Mouse (Mus musculus): Measurements from ENCODE around the gene Uqcc1. TPM values are rescaled to one million over a fixed set of nuclear protein-coding genes. Genes with fewer than 3 reads are reported as not detected.
A peak's percentile ranks its signal among the peaks of the same experiment; 100 is the strongest.

Gene Uqcc1
- polyA plus RNA-seq (2015; fragmentation: Nextera tagmentation; extraction: Ambion mirVana), result 63.5 and 79.0 TPM in 2 replicates

DNA sequence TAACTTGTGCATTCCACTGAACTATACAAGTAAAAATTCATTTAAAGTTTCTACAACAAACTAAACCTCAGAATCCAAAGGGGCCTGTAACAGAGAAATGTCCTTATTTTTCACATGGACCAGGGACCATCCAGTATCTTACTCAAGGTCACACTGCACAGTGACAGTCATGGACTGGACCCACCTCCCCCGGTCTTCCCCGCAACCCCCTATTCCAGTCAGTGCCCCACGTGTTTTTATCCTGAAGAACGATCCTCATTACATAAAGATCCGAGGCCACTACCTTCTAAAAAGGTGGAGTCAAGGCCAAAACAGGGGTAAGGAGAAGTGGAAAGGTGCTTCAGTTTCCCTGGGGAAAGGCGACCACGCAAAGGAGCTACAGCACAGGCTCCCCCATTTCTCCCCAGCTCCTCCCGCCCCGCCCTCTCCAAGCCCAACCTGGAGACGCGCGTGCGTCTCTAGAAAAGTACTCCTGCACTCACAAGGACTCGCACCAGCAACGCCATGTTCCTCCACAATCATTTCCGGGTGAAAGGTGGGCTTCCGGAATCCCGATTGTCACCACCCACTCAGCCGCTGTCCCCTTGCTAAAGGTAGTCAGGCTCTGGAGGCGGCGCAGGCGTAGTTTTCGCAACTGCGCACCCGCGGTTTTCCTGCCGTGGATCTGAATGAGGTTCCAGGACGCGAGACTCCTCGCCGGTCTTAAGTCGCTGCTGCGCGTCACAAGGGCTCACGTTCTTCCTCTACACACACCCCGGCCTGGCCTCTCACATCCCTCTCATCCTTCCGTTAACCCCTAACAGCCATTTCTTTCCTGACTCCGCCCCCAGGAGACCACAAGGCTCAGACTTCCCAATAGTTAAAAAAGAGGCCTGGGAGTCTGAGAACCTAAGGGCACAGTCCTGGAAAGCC lies at the start of gene Uqcc1:
Gene Uqcc1 (minus strand): TSS at position 780 of the 912 bp plus-strand sequence.
- Histone ChIP-seq H3K27me3 (no peaks in the 10 kb centered on the region), H3K27ac (replicated peaks) (peak within 1 kb of the TSS; percentile 90), H3K4me2 (replicated peaks) (peak within 1 kb of the TSS; percentile 76), H3K4me1 (peaks cover 21% of the 10 kb centered on the region), H3K36me3 (no peaks in the 10 kb centered on the region), H3K4me3 (peak within 1 kb of the TSS; percentile 66), H3K9ac (replicated peaks) (peak within 1 kb of the TSS; percentile 65), H3K9me3 (no peaks in the 10 kb centered on the region)
- peak; percentile 96 for ATAC-seq (replicated peaks)
- WGBS, result under 1% methylated on average over 38 of the region's 38 CpGs

DNA sequence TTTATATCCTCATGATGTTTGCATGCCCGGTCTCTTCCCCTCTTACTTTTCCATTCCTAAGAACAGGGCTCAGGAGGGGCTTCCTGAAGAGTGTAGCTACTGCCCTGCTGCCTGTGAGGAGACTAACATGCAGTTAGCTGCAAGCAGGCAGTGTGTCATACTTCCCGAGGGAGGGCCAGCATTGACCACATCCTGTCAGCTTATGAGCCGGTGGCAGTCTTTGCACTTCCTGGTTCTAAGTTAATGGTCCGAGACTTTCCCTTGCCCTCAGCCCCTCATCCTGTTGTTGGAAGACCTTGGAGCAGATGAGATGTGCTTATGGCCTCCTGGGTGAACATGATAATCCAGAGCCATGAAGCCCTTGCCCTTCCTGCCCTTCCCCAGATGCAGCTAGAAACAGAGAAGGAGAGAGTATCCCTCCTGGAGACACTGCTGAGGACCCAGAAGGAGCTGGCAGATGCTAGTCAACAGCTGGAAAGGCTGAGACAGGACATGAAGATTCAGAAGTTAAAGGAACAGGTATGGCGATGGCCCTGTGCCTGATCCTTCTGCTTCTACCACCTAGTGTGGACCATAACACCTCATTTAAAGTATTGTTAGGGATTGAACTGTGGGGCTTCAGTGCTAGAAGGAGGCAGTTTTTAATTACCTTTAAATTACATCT lies 49.4 kb upstream of the Uqcc1 start:
- peaks cover 92% of the 10 kb centered on the region for H3K36me3 ChIP-seq
- ATAC-seq (replicated peaks), result no peak
- no peaks in the 10 kb centered on the region for H3K9me3 ChIP-seq
- H3K9ac ChIP-seq (replicated peaks), result no peak overlapping the region
- no peak overlapping the region for H3K27ac ChIP-seq (replicated peaks)
- H3K27me3 ChIP-seq, result no peaks in the 10 kb centered on the region
- H3K4me3 ChIP-seq, result no peak overlapping the region
- 87% methylated on average over 5 of the region's 5 CpGs for WGBS
- no peak overlapping the region for H3K4me2 ChIP-seq (replicated peaks)
- H3K4me1 ChIP-seq, result no peaks in the 10 kb centered on the region

DNA sequence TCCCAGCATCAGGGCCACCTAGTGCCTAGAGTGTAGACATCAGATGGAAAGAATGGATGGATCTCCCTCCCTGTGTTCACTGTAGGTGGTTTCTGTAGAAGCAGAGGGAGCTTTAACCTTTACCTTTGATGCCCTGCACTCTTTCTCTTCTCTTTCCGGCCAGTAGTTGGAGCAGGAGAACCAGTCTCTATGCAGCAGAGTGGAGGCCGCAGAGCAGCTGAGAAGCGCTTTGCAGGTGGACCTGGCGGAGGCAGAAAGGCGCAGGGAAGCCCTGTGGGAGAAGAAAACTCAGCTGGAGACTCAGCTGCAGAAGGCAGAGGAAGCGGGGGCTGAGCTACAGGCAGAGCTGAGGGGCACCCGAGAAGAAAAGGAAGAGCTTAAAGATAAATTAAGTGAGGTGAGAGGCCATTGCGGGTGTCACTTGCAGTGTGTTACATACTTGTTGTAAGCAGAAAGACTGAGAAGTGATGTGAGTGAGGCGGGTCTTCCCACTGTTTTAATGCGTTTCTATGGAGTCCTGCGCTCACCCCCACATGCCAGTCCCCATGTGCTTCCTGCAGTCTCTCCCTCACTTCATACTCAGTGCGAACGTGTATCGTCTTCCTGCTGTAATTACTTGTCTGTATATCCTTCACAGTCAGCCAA lies 44.1 kb upstream of the Uqcc1 start:
- Histone ChIP-seq H3K36me3 (peaks cover 85% of the 10 kb centered on the region), H3K4me2 (replicated peaks) (no peak overlapping the region), H3K9ac (replicated peaks) (no peak overlapping the region), H3K4me1 (no peaks in the 10 kb centered on the region), H3K27ac (replicated peaks) (no peak overlapping the region), H3K4me3 (no peak overlapping the region), H3K9me3 (no peaks in the 10 kb centered on the region), H3K27me3 (no peaks in the 10 kb centered on the region)
- WGBS, result 83% methylated on average over 14 of the region's 14 CpGs
- ATAC-seq (replicated peaks), result no peak

DNA sequence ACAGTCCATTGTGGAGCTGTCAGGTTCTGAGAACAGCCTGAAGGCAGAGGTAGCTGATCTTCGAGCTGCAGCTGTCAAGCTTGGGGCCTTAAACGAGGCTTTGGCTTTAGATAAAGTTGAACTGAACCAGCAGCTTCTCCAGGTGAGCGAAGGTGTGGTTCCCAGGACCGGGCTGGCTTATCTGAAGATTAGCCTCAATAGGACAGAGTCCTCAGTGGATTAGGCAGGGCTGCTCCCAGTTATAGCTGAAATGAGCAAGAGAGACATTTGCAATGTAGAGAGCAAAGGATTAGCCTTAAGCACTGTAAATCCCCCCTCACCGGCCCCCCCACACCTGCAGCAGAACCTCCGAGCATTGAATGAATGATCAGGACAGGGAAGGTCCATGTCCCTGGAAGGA lies 43.2 kb upstream of the Uqcc1 start:
- H3K4me1 ChIP-seq, result no peaks in the 10 kb centered on the region
- no peak overlapping the region for H3K27ac ChIP-seq (replicated peaks)
- peaks cover 86% of the 10 kb centered on the region for H3K36me3 ChIP-seq
- ATAC-seq (replicated peaks), result no peak
- no peak overlapping the region for H3K4me2 ChIP-seq (replicated peaks)
- H3K27me3 ChIP-seq, result no peaks in the 10 kb centered on the region
- no peaks in the 10 kb centered on the region for H3K9me3 ChIP-seq
- no peak overlapping the region for H3K9ac ChIP-seq (replicated peaks)
- WGBS, result 81% methylated on average over 6 of the region's 6 CpGs
- H3K4me3 ChIP-seq, result no peak overlapping the region

DNA sequence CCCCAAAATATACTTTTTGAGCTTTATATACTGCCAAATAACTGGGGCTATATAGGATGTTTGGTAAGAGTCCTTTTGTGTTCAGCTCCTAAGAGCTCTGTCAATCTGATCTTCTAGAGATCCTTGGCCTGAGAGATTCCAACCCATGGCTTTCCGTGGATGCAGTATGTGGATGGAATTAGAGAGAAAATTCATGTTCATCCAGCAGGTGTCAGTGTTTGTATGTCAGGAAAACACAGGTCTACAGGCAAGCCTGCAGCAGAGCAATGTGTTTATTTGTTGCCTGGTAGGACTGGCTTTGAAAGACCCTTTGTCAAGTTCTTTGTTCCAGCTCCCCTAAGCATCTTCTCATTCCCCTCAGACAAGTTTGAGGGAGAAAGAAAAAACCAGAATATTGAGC lies 32.9 kb upstream of the Uqcc1 start:
- Histone ChIP-seq H3K4me3 (no peak overlapping the region), H3K9ac (replicated peaks) (no peak overlapping the region), H3K9me3 (no peaks in the 10 kb centered on the region), H3K27ac (replicated peaks) (no peak overlapping the region), H3K4me2 (replicated peaks) (no peak overlapping the region), H3K4me1 (peaks cover 6% of the 10 kb centered on the region; the same call in 1 of the 2 replicates), H3K36me3 (peaks cover 56% of the 10 kb centered on the region), H3K27me3 (no peaks in the 10 kb centered on the region)
- WGBS, result 51% methylated on average over 1 of the region's 1 CpGs
- ATAC-seq (replicated peaks), result no peak

DNA sequence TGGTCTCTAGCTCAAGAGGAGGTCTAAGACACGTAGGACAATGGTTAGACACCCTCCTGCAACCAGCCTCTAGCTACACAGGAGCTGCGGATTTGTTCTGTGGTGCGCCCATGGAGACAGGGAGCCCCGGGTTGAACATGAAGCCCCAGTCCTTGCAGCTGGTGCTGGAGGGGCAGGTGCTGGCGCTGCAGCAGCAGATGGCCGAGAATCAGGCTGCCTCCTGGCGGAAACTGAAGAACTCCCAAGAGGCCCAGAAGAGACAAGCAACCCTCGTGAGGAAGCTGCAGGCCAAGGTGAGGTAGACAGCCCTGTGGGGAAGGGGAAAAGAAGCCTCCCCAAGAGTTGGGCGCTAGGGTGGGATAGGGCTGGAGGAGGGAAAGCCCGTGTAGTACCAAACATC lies 31.8 kb upstream of the Uqcc1 start:
- WGBS, result 78% methylated on average over 10 of the region's 10 CpGs

DNA sequence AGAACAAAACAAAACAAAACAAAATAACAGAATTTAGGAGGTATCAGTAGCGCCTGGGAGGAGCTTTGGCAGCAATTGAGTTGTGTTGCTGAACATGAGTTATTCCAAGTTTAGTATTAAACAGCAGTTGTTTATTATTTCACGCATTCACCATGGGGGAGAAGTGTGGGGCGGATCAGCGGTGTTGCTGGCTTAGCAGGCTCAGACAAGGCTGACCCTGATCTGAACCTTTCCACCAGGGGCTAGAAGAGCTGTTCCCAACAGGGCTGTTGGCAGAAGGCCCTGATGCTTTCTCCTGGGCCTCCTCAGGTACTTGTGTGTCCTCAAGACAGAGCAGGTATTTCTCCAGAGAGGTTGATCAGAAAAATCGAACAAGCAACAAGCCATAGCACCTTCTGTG lies 29.9 kb upstream of the Uqcc1 start:
- Histone ChIP-seq H3K9me3 (no peaks in the 10 kb centered on the region), H3K27me3 (no peaks in the 10 kb centered on the region), H3K4me3 (no peak overlapping the region), H3K36me3 (peaks cover 29% of the 10 kb centered on the region), H3K4me2 (replicated peaks) (no peak overlapping the region), H3K4me1 (peaks cover 18% of the 10 kb centered on the region), H3K27ac (replicated peaks) (no peak overlapping the region), H3K9ac (replicated peaks) (no peak overlapping the region)
- ATAC-seq (replicated peaks), result no peak
- 91% methylated on average over 5 of the region's 5 CpGs for WGBS

More for the DNA sequence above, 31.8 kb upstream of the Uqcc1 start:
- Histone ChIP-seq H3K9ac (replicated peaks) (no peak overlapping the region), H3K27ac (replicated peaks) (no peak overlapping the region), H3K27me3 (no peaks in the 10 kb centered on the region), H3K4me3 (no peak overlapping the region), H3K9me3 (no peaks in the 10 kb centered on the region), H3K4me2 (replicated peaks) (no peak overlapping the region), H3K4me1 (peaks cover 17% of the 10 kb centered on the region), H3K36me3 (peaks cover 44% of the 10 kb centered on the region)
- no peak for ATAC-seq (replicated peaks)

DNA sequence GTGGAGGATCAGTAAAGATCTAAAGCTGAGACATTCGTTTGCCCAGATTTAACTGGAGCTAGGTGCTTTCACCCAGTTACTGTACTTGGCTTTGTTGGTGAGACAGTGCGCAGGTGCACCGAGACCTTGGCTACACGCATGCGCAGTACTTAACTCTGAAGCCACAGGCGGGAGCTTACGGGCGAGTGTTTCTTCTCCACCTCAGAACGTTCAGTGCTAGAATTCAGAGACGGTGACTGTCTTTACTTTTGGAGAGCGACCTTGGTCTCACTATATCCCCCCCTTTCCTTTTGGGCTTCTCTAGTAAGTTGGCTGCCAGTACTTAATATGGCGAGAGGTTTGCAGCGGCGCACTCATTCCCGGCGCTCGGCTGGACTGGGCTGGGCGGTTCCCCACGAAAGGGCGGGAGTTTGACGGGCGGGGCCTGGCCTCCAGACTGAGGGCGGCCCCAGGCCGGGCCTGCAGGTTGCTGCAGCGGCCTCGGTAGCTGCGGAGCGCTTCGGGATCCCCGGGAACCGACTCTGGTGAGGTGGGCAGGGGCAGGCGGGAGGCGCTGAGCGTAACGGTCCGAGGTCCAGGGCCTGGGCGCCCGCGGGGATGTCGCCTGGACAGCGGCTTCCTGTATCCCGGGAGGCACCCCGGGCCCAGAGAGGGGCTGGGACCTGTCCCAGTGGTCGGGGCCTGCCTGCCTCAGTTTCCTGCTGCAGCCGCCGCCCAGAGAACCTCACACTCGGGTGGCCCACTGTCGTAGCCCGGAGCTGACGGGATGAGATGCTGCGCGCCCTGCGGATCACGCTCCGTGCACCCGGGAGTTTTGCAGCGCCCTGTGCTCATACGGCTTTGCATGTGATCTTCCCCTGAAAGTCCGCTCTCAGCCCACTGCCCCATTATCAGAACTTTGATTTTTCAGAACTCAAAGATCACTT lies 26.3 kb upstream of the Uqcc1 start, which contains the start of gene Cep250:
Gene Cep250 (plus strand): TSS at position 325 of the 926 bp plus-strand sequence.
- peak within 1 kb of the TSS; percentile 78 for H3K9ac ChIP-seq (replicated peaks)
- peak within 1 kb of the TSS; percentile 92 for H3K27ac ChIP-seq (replicated peaks)
- H3K4me3 ChIP-seq, result peak within 1 kb of the TSS; percentile 61
- H3K27me3 ChIP-seq, result 0 out of 2 replicates have a peak, but pooled peaks cover 3% of the 10 kb centered on the region
- peak; percentile 97 for ATAC-seq (replicated peaks)
- H3K9me3 ChIP-seq, result no peaks in the 10 kb centered on the region
- H3K36me3 ChIP-seq, result no peaks in the 10 kb centered on the region; the same call in 1 of the 2 replicates
- WGBS, result 1% methylated on average over 59 of the region's 59 CpGs
- peaks cover 18% of the 10 kb centered on the region for H3K4me1 ChIP-seq
- peak within 1 kb of the TSS; percentile 60 for H3K4me2 ChIP-seq (replicated peaks)

DNA sequence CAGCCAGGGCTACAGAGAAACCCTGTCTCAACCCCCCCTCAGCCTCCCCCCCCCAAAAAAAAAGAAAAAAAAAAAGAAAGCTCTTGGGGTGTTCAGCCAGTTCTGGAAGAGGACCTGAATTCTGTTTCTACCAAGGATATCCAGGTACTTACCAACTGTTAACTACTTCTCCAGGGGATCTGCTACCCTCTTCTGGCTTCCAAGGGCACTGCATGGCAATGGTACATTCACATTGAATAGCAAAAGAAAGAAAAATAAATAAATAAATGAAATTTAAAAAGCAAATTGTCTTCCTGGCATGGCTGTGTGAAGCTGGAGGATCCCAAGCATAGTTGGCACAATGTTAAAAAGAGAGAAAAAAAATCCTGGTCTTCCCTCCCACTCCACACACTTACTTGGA lies 21.9 kb upstream of the Uqcc1 start:
- ATAC-seq (replicated peaks), result no peak

DNA sequence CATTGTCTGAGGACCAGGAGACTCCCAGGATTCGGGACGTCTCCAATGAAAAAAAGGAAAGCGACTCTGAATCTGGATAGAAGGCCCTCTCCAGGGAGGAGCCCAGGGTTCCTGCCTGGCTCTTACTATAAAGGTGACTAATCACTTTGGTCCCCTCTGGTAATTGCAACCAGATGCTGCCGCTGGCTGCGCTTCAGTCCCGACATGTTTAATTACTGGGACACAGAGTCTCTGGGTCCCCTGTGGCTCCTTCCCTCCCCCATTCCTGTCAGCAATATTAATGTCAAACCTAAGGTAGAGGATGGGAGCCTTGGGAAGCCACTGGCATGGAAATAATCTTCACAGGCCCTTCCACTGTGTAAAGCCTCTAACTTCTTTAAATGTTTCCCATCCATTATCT lies 19.3 kb upstream of the Uqcc1 start:
- no peak for ATAC-seq (replicated peaks)
- no peaks in the 10 kb centered on the region for H3K9me3 ChIP-seq
- no peaks in the 10 kb centered on the region for H3K36me3 ChIP-seq
- no peak overlapping the region for H3K4me3 ChIP-seq
- no peak overlapping the region for H3K27ac ChIP-seq (replicated peaks)
- peaks cover 10% of the 10 kb centered on the region; the same call in 1 of the 2 replicates for H3K4me1 ChIP-seq
- H3K27me3 ChIP-seq, result 0 out of 2 replicates have a peak, but pooled peaks cover 3% of the 10 kb centered on the region
- 21% methylated on average over 6 of the region's 6 CpGs for WGBS
- no peak overlapping the region for H3K4me2 ChIP-seq (replicated peaks)
- H3K9ac ChIP-seq (replicated peaks), result no peak overlapping the region

More for the DNA sequence above, 21.9 kb upstream of the Uqcc1 start:
- Histone ChIP-seq H3K9ac (replicated peaks) (no peak overlapping the region), H3K9me3 (no peaks in the 10 kb centered on the region), H3K36me3 (no peaks in the 10 kb centered on the region), H3K4me1 (peaks cover 2% of the 10 kb centered on the region), H3K4me3 (no peak overlapping the region), H3K27ac (replicated peaks) (no peak overlapping the region), H3K4me2 (replicated peaks) (no peak overlapping the region), H3K27me3 (0 out of 2 replicates have a peak, but pooled peaks cover 3% of the 10 kb centered on the region)

DNA sequence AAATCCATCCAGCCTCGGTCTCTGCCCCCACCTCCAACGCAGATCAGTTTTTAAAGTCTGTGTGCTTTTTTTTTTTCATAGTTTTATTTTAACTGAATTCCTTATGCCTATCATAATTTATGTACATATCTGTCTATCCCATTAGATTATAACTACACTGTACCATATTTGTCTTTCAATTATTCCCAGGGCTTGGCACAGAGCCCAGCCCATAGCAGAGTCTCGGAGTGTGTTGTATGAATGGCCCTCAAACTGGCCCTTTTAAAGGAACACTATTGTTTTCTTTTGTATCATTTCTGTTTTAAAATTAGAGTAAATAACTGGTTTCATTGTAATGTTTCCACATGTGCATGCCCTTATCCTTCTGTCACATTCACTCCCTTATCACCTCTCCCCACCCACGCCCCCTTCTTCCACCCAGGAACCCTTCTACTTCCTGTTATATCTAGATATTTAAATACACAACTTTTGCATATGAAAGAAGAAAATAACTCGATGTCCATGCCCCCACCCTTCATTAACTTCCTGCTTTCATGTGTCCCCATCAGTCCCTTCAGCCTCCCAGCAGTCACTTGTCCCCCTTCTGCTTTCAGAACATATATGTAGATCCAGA lies 17.4 kb upstream of the Uqcc1 start:
- Histone ChIP-seq H3K27ac (replicated peaks) (no peak overlapping the region), H3K4me3 (no peak overlapping the region)
- 49% methylated on average over 5 of the region's 5 CpGs for WGBS

More for the DNA sequence above, 17.4 kb upstream of the Uqcc1 start:
- Histone ChIP-seq H3K27me3 (no peaks in the 10 kb centered on the region), H3K36me3 (no peaks in the 10 kb centered on the region), H3K9ac (replicated peaks) (no peak overlapping the region), H3K4me1 (peaks cover 21% of the 10 kb centered on the region), H3K9me3 (no peaks in the 10 kb centered on the region), H3K4me2 (replicated peaks) (no peak overlapping the region)
- no peak for ATAC-seq (replicated peaks)
